Mouse (Mus musculus) 416B (cell line): ENCODE measurements around the gene Fam3b.

Experiments
- DNase-seq: peaks from one replicate; pipeline ENCODE4 v3.0.0; 2011; ENCODE audit warnings: low read depth

Fam3b gene

DNA sequence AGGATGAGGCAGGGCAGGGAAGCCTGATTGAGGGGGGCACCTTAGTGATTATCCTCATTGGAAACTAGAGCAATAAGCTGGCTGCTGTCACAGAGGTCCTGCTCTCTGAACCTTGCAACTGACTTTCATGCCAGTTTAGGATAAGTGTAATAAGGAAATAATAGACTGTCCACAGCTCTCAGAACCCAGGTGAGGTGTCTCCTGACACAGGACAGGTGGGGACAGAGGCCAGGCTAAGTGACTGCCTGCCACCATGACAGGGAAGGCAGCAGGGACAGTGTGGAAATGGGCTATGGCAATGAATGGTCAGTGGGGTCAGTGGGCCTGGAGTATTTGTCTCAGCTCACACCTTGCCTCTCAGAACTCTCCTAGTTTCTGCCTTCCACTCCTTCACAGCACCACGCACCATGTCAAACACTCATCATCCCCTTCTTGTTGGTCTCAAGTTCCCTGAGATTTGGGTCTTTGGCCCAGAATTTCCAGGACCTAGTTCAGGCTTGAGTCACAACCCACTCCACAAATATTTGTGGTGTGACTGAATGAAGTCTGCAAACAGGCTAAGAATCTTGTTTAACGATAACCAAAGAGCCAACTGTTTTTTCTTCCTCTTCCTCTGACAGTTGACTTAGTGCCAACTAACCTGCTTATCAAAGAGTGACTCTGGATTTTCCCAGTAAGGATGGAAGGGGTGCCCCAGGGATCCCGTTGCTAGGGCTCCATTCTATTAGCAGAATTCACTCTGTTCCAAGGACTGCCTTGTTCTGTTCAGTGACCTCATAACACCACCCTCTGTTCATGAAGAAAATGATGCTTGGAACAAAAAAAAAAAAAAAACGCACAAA is at the start of gene Fam3b:
Gene Fam3b, minus strand, starts transcription at position 718 of the 842 bp plus-strand sequence.
- no peak for DNase-seq

- no peak for DNase-seq
Observed at GRCm38 (mm10) chr16:97544340-97544739, 29.7 kb upstream of the Fam3b start.

DNA sequence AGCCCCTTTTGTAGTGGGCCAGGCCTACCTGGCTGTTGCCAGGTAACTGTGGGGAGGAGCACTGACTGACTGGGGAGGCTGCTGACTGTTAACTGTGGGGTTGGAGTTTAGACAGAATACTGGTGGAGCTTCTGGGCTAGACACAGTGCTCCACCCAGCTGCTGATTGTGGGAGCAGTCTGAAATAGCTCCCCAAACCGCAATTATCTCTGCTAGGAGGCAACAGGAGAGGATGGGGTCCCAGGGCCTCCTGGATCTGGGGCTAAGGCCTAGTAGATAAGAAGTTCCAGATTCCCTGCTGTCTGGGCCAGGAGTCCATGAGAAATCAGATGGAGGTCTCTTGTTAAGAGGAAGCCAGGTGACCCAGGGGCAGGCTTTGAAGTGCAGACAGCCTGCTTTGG is 22.2 kb upstream of the Fam3b start:
- DNase-seq: no peak

DNA sequence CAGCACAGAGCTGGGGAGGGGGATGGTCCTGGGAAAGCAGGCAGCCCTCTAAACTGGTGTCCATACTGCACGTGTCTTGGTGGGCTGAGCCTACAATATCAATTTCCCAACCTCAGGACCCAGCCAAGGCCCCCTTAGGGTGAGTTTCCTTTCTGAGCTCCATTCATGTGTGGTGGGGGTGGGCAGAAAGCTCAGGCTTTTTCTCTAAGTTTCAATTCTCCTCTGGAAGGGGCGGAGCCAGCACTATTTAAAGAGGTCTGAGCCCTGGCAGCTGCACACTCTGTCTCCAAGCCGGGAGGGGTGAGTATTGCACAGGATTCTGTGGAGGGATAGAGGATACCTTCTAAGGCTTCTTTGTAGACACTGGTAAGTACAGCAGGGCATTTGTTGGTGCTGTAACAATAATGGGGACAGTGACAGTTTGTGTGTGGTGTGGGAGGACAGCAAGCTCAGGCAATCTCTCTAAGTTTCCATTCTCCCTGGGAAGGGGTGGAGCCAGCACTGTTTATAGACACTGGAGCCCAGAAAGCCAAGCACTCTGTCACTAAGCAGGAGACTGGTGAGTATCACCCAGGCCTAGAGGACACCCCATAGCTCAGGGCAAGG is 21.3 kb upstream of the Fam3b start:
- DNase-seq: peak; percentile 48

DNA sequence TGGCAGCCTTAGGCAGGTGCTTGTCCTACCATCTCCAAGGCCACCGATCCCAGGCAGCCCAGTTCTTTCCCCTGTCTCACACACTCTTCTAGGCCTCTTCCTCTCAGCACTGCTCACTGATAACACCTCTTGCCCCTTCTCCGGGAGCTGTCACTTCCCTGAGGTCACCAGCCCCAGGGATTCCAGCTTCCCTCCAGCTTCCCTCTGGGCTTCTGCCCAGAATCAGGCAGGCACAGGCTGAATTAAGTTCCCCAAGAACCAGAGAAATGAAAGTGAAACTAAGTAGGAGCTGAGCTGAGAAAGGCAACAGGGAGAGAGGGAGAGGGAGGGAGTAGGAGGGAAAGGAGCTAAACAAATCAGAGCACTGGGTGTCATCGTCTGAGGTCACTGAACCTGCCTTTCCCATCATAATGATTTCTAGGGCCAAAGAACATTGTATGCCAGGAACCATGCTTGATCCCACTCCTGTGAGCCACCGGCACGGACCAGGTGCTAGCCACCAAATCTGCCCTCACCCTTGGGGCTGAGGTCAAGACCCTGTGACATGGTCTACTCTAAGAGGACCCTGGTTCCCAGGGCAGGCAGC is 20.4 kb upstream of the Fam3b start:
- peak; percentile 84 for DNase-seq

DNA sequence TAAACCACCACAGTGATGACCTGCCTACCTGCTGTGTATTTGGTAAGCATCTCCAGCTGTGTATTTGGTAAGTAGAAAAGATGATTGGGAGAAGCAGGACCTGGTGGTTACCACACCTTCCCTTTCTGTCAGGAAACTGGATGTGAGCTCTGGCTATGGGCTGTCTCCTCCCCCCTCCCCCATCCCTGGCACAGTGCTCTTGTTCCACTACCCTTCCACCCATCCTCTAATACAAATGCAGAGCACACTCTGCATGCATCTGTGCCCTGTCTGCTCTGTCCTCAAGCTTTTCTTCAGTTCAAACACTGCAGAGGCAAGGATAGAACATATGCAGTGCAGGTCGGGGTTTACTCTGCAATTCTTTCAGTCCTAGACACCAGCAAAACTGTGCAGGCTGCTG is 19.8 kb upstream of the Fam3b start:
- no peak for DNase-seq

- peak; percentile 75 for DNase-seq
Observed at GRCm38 (mm10) chr16:97533751-97534150, 19.1 kb upstream of the Fam3b start.

- peak; percentile 33 for DNase-seq
Observed at GRCm38 (mm10) chr16:97533126-97533525, 18.5 kb upstream of the Fam3b start.

DNA sequence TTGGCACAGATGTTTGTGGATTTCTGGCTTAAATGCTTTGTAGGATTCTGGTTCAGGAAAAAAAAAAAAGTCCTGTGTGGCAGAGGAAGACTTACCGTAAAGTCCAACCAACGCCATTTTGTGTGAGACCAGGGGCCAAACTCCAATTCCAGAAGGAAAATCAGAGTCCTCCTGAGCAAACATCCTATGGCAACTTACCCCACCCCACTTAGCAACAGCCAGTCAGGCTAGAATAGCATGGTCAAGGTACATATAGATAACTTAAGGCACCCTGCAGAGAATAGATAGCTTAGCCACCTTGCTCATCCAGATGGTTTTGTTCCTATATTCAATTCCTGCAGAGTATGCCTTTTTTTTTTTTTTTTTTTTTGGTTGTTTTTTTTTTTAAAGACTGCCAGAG is 14.6 kb upstream of the Fam3b start:
- no peak for DNase-seq

DNA sequence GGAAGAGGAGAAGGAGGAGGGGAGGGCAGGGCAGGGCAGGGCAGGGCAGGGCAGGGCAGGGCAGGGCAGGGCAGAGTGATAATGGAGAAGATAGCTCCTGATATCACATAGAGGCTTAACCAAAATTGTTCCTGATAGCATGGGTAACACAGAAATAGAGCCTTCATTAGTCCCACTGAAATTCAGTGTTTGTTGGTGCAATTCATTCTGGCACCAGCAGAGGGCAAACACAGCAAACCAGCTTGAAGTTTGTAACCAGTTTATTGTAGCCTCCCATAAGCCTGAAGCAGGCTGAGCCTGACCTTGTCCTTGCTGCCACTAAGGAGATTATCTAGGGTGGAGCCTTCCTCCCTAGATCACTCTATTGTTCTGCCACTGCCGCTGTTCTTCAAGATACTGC is 8.4 kb upstream of the Fam3b start:
- peak; percentile 81 for DNase-seq

GRCm38 (mm10) chr16:97521983-97522382 is 7.4 kb upstream of the Fam3b start:
- no peak for DNase-seq

DNA sequence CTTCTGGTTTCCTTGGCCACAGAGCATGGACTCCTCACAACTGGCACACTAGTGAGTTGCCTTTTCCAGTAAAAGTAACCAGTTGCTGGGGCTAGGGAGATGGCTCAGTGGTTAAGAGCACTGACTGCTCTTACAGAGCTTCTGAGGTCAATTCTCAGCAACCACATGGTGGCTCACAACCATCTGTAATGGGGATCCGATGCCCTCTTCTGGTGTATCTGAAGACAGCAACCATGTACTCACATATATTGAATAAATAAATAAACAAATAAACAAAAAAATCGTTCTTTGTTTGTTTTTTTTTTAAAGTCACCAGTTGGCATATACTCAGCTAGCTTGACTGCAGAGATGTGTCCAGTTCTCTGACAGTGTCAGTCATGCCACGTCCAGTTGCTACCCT is 1.7 kb upstream of the Fam3b start:
- DNase-seq: no peak

DNA sequence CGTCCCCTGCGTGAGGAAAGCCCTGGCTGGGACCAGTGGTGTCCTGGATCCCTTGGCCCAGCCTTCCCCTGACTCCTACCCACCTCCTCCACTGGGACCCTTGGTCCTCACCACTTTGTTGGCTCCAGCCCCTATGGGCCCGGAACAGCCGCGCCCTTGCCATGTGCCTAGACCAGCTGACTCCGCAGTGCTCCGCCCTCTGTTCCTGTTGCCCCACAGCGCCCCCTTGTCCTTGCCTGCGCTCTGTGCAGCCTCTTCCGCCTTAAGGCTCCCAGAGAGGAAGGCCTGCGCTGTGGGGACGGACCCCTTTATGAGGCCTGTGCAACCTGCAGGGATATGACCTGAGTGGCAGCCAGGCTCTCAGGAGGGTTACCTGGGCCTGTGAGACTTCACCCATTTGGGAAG is 2.3 kb downstream of the Fam3b start:
- DNase-seq: no peak

GRCm38 (mm10) chr16:97511495-97511894 is 3.1 kb downstream of the Fam3b start:
- no peak for DNase-seq

- DNase-seq: no peak
Observed at GRCm38 (mm10) chr16:97510849-97511248, 3.8 kb downstream of the Fam3b start.

DNA sequence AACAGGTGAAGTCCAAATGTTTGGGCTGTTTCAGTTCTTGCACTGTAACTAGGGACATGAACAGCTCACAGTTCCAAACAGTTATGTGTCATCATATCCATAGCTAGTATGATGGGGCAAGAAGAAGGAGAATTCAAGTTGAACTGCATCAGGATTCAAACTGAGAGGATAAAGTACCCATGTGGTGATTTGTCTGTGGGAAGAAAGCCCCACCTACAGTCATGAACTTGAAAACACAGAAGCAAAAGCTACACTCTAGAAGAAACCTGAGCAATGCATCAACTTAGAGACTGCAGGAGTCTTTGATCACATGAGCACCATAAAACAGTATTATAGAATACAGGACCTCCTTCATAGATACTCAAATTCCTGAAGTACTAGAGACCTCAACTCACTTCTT is 6.8 kb downstream of the Fam3b start:
- peak; percentile 53 for DNase-seq

DNA sequence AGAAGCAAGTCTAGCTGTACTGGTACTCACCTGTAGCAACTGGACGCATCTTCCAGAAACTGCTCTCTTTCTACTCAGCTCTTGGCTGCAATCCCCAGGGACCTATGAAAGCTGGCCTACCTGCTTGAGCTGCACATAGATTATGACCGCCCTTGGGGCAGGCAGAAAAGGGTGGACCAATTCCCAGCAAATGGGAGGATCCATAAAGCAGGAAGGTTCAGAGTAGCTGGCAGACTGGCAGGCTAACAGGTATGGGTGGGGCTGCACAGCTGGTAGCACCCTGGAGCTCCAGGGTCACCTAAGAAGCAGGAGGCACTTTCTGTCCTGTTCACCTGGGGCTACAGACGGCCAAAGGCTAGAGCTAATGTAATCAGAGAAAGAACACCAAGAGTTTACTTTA is 9.8 kb downstream of the Fam3b start:
- DNase-seq: no peak

DNA sequence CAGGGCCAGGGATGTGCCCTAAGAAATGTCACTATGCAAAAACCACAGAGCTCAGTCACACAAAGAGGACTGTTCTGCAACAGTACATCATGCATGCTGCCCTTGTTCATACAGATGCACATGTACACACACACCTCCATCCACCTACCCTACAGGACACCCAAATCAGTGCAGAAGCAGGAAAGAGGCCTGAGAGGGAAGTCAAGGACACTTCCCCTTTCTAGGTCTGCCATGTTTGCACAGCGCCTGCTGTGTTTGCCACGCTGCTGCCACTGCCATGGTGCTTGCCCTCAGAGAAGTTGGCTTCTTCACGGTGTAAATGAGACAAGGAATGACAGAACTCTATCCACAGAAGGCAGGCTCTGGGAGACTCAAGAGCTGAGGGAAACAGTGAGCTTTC is 10.8 kb downstream of the Fam3b start:
- no peak for DNase-seq

GRCm38 (mm10) chr16:97500901-97501300 is 13.7 kb downstream of the Fam3b start:
- no peak for DNase-seq

DNA sequence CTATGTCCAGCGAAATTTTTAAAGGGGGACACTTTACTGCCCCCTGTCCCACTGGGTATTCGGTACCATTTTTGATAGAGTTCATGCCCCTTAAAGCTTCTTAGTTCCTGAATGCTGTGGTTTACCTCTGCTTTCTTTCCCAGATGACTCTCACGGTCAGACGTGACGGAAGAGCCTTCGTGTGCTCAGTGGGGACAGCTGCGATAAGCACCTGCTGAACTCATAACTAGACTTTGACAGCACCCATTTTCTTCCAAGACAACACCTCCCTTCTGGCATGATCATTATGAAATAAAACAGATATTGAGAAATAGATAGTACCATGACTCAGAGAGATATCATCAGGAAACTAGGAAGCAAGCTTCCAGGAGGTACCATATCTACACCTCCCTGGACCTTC is 15.2 kb downstream of the Fam3b start:
- DNase-seq: no peak

DNA sequence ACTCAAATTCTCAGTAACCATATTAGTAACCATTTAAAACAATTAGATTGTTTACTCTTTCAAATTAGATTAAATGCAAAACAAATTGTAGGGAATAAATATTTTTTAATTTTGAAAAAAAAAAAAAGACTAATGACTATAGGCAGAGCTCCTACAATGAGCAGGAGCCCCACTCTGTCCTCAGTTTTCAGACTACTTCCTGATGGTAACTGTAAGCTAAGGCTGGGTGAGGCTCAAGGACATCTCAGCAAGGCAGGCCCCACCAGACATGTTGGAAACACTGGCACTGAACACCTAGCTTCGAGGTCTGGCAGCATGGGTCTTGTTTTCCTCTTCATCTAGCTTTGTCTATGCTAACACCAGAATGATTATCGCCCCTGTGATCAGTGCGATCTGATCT is 16.5 kb downstream of the Fam3b start:
- no peak for DNase-seq

- DNase-seq: no peak
Observed at GRCm38 (mm10) chr16:97497682-97498081, 16.9 kb downstream of the Fam3b start.

DNA sequence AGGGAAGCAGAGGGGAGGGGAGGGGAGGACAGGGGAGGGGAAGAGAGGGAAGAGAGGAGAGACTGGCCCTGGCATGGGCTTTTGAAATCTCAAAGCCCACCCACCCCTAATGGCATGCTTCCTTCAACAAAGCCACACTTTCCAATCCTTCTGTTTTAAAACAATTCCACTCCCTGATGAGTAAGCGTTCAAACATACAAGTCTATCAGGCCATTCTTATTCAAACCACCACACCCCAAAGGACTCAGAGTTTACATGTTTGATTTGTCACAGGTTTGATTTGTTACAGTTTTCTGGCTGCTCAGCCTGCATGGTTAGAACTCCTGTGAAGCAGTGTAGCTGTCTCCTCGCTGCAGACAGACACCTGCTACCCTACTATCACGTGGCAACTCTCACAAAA is 18.6 kb downstream of the Fam3b start:
- DNase-seq: no peak
